Mouse (Mus musculus) liver, embryonic 16.5 days (tissue): ENCODE data around the gene Pipox. TPM values are rescaled to one million over a fixed set of nuclear protein-coding genes. Genes with fewer than 3 reads are reported as not detected.

ENCODE experiments used
- ATAC-seq: fragments of 200-750 bp; cut with Nextera tagmentation; 2 replicates; pipeline ENCODE4 v1.8.0; 2017; ENCODE audit warnings: low read depth, mild to moderate bottlenecking, moderate number of reproducible peaks, moderate library complexity
- H3K27ac ChIP-seq: fragments of 300-500 bp; sonication (generic); 2 replicates; pipeline ENCODE4 v1.5.1; 2014; ENCODE audit warnings: mild to moderate bottlenecking, low read length
- H3K27me3 ChIP-seq: fragments of 300-500 bp; sonication (generic); 2 replicates; pipeline ENCODE4 v1.6.1; 2014; ENCODE audit warnings: low read depth, low read length, mixed read lengths; ENCODE audit not compliant: control insufficient read depth, insufficient read depth
- H3K36me3 ChIP-seq: fragments of 300-500 bp; sonication (generic); 2 replicates; pipeline ENCODE4 v1.6.1; 2014; ENCODE audit warnings: mild to moderate bottlenecking; ENCODE audit not compliant: control insufficient read depth, insufficient read depth
- H3K4me1 ChIP-seq: fragments of 300-500 bp; sonication (generic); 2 replicates; pipeline ENCODE4 v1.6.1; 2014; ENCODE audit warnings: low read depth, low read length, mixed read lengths; ENCODE audit not compliant: control insufficient read depth
- H3K4me2 ChIP-seq: fragments of 300-500 bp; sonication (generic); 2 replicates; pipeline ENCODE4 v1.6.1; 2014; ENCODE audit warnings: low read depth, low read length, mixed read lengths
- H3K4me3 ChIP-seq: fragments of 300-500 bp; sonication (generic); 2 replicates; pipeline ENCODE4 v1.5.1; 2014; ENCODE audit warnings: low read depth, mild to moderate bottlenecking, low read length
- H3K9ac ChIP-seq: fragments of 300-500 bp; sonication (generic); 2 replicates; pipeline ENCODE4 v1.6.1; 2014; ENCODE audit warnings: low read depth, low read length
- H3K9me3 ChIP-seq: fragments of 300-500 bp; sonication (generic); replicated peaks from 2 replicates; pipeline ENCODE4 v1.6.1; 2016; ENCODE audit warnings: low read length; ENCODE audit not compliant: control insufficient read depth
- WGBS: fragments of 180-500 bp; shearing (Covaris S2); extraction: QIAGEN DNeasy Blood & Tissue Kit; methylation state at CpG from one replicate; pipeline ENCODE4 v1.1.7; 2014; ENCODE audit not compliant: insufficient replicate concordance; 5-methylcytosine and 5-hydroxymethylcytosine counted together
- polyA plus RNA-seq: library from polyadenylated mRNA; unstranded; fragments of >200 nt; fragmentation: Nextera tagmentation; extraction: Ambion mirVana; gene quantifications from 2 replicates; pipeline ENCODE4 v1.2.1, GENCODE M21; 2015

Gene Pipox
- polyA plus RNA-seq, 1 experiment from 2014 or later, result 43.8 TPM

DNA sequence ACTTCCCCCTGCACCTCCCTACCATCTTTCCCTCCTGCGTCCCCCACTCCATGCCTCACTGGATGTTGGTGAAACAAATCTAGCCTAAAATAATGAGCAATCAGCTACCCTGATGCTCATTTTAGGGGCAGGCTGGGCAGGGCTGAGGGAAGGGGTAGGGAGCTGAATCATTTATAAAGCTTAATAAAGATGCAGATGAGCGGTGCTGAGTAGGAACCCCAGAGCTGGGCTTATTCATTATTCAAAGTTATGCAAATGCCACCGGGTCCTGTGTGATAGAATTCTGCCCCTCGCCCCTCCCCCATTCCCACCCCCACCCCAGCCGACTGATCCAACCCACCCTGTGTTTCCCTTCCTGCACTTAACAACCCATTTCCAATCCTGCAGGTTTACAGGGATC is 18.6 kb downstream of the Pipox start:
- H3K9me3 ChIP-seq, result no peaks in the 10 kb centered on the region
- no peak overlapping the region for H3K4me2 ChIP-seq
- 0 out of 2 replicates have a peak, but pooled peaks cover 3% of the 10 kb centered on the region for H3K27me3 ChIP-seq
- H3K36me3 ChIP-seq, result no peaks in the 10 kb centered on the region
- H3K27ac ChIP-seq, result no peak overlapping the region
- no peak for ATAC-seq
- H3K9ac ChIP-seq, result no peak overlapping the region
- 54% methylated on average over 5 of the region's 5 CpGs for WGBS
- no peak overlapping the region for H3K4me3 ChIP-seq
- H3K4me1 ChIP-seq, result no peaks in the 10 kb centered on the region; the same call in 1 of the 2 replicates

GRCm38 (mm10) chr11:77874685-77875231 is 19.1 kb downstream of the Pipox start:
- H3K4me3 ChIP-seq, result no peak overlapping the region
- no peaks in the 10 kb centered on the region for H3K36me3 ChIP-seq
- no peak overlapping the region for H3K4me2 ChIP-seq
- no peaks in the 10 kb centered on the region for H3K9me3 ChIP-seq
- no peak overlapping the region for H3K27ac ChIP-seq
- 0 out of 2 replicates have a peak, but pooled peaks cover 3% of the 10 kb centered on the region for H3K27me3 ChIP-seq
- no peak overlapping the region for H3K9ac ChIP-seq
- H3K4me1 ChIP-seq, result no peaks in the 10 kb centered on the region; the same call in 1 of the 2 replicates
- WGBS, result 63% methylated on average over 6 of the region's 6 CpGs
- ATAC-seq, result no peak

DNA sequence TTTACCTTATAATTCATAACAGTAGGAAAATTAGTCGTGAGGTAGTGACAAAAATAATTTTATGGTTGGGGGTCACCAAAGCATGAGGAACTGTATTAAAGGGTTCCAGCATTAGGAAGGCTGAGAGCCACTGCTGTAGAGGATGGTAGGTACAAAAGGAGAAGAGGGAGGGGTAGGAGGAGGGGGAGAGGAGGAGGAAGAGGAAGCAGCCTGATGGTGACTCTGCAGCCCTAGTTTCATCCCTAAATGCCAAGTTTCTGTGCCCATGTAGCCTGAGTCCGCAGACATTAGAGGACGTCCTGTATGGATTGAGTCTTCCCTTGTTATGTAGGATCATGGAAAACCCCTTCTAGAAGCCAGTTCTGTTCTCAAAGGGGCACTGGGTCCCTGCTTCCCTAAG is 20.8 kb downstream of the Pipox start:
- H3K4me2 ChIP-seq, result no peak overlapping the region
- WGBS, result 25% methylated on average over 3 of the region's 3 CpGs
- no peak overlapping the region for H3K9ac ChIP-seq
- 0 out of 2 replicates have a peak, but pooled peaks cover 3% of the 10 kb centered on the region for H3K27me3 ChIP-seq
- no peaks in the 10 kb centered on the region; the same call in 1 of the 2 replicates for H3K4me1 ChIP-seq
- ATAC-seq, result no peak
- no peaks in the 10 kb centered on the region for H3K36me3 ChIP-seq
- no peak overlapping the region for H3K27ac ChIP-seq
- no peaks in the 10 kb centered on the region for H3K9me3 ChIP-seq
- no peak overlapping the region for H3K4me3 ChIP-seq

DNA sequence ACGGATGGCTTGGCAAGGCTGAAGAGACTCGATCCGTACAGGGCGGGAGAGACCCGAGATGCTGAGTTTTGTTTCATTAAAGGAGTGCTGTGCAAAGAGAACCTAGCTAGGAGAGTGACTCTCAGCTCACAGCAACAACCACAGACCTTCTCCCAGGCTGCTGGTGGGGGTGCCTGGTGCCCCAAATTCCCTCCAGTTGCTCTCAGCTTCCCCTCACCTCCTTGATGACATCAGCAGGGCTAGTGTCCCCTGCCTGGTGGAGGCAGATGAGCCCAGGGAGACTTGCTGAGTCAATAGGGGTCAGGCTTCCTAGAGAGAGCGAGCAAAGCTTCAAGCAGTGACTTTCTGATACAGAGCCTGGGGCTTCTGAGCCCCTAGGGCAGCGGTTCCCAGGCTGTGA is 21.2 kb downstream of the Pipox start:
- WGBS, result 14% methylated on average over 7 of the region's 7 CpGs
- no peak overlapping the region for H3K9ac ChIP-seq
- ATAC-seq, result no peak
- no peaks in the 10 kb centered on the region; the same call in 1 of the 2 replicates for H3K4me1 ChIP-seq
- H3K4me3 ChIP-seq, result no peak overlapping the region
- H3K9me3 ChIP-seq, result no peaks in the 10 kb centered on the region
- H3K27ac ChIP-seq, result no peak overlapping the region
- 0 out of 2 replicates have a peak, but pooled peaks cover 3% of the 10 kb centered on the region for H3K27me3 ChIP-seq
- H3K36me3 ChIP-seq, result no peaks in the 10 kb centered on the region
- no peak overlapping the region for H3K4me2 ChIP-seq

GRCm38 (mm10) chr11:77872236-77872635 is 21.7 kb downstream of the Pipox start:
- H3K4me2 ChIP-seq, result no peak overlapping the region
- H3K27me3 ChIP-seq, result 0 out of 2 replicates have a peak, but pooled peaks cover 3% of the 10 kb centered on the region
- H3K4me3 ChIP-seq, result no peak overlapping the region
- ATAC-seq, result no peak
- no peaks in the 10 kb centered on the region for H3K9me3 ChIP-seq
- H3K9ac ChIP-seq, result no peak overlapping the region
- 8% methylated on average over 11 of the region's 11 CpGs for whole genome bisulfite sequencing
- H3K4me1 ChIP-seq, result no peaks in the 10 kb centered on the region; the same call in 1 of the 2 replicates
- no peaks in the 10 kb centered on the region for H3K36me3 ChIP-seq
- no peak overlapping the region for H3K27ac ChIP-seq

DNA sequence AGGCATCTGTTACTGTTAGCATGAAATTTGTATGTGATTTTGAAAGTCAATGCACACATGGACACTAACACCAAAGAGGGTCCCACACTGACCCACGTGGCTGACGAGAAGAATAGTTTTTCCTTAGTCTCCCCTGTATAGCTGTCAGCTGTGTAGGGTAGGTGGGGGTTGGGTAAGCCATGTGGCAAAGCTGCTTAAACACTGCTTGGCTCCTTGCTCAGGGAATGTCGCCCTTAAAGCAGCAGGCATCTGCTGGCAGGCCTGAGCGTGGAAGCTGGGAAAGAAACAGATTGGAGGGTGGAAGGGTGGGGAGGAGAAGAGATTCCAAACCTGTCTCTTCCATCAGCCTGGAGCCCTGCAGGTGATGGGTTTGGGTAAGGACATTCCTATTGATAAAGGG is 22.5 kb downstream of the Pipox start:
- no peak overlapping the region for H3K9ac ChIP-seq
- no peak for ATAC-seq
- WGBS, result 48% methylated on average over 4 of the region's 4 CpGs
- no peaks in the 10 kb centered on the region for H3K36me3 ChIP-seq
- H3K9me3 ChIP-seq, result no peaks in the 10 kb centered on the region
- H3K4me1 ChIP-seq, result no peaks in the 10 kb centered on the region; the same call in 1 of the 2 replicates
- H3K4me3 ChIP-seq, result no peak overlapping the region
- H3K27ac ChIP-seq, result no peak overlapping the region
- H3K27me3 ChIP-seq, result 0 out of 2 replicates have a peak, but pooled peaks cover 3% of the 10 kb centered on the region
- H3K4me2 ChIP-seq, result no peak overlapping the region

DNA sequence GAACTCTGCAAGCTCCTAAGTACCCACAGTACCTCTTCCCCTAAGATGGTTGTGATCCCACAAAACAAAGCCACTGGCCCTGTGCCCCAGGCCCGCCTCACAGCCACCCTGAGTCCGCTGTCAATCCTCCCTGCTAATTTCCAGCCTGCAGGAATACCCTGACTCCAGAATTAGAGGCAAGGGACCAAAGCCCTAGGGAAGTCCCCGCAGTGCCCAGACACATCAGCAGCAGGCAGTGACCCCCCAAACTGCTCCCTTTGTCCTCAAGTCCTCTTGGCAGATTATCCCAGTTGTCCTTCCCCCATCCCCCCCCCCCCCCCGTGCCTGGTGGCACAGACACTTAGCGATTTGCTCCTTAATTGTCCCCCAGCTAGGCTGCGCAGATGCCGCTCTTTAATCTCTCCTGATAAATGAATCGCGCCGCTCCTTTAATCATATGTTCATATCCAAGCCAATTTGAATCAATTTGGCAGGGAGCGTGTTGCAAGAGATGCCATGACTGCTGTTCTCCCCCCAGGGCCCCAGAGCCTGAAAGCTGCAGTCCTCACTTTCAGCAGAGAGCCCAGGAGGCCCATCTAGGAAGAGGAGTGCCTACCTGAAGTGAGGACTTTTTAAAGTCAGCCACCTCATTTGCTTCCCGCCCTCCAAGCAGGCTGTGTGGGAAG is 26.3 kb downstream of the Pipox start:
- H3K27ac ChIP-seq, result no peak overlapping the region
- H3K9ac ChIP-seq, result no peak overlapping the region
- no peaks in the 10 kb centered on the region for H3K36me3 ChIP-seq
- H3K27me3 ChIP-seq, result 0 out of 2 replicates have a peak, but pooled peaks cover 3% of the 10 kb centered on the region
- ATAC-seq, result no peak
- H3K4me1 ChIP-seq, result no peaks in the 10 kb centered on the region; the same call in 1 of the 2 replicates
- WGBS, result 34% methylated on average over 11 of the region's 12 CpGs
- no peak overlapping the region for H3K4me2 ChIP-seq
- H3K9me3 ChIP-seq, result no peaks in the 10 kb centered on the region
- H3K4me3 ChIP-seq, result no peak overlapping the region

DNA sequence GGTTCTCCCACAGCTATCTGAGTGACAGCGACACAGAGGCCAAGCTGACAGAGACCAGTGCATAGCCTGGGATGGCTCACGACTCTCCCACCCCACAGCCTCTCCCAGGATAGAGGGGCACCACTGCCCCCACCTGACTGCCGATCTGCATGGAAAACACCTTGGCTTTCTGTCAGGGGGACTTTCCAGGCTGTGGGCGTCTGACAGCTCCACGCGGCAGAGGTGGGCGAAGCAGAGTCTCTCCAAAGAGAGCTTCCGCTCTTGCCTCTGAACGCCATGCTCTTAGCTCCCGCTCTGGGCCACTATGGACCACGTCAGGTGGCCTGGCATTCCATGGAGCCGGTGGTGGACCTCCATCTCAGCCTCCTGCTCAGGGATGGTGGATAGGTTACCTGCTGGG is 29.1 kb downstream of the Pipox start:
- ATAC-seq, result no peak
- H3K36me3 ChIP-seq, result no peaks in the 10 kb centered on the region
- H3K9me3 ChIP-seq, result no peaks in the 10 kb centered on the region
- no peak overlapping the region for H3K4me2 ChIP-seq
- no peaks in the 10 kb centered on the region; the same call in 1 of the 2 replicates for H3K4me1 ChIP-seq
- no peak overlapping the region for H3K9ac ChIP-seq
- 68% methylated on average over 12 of the region's 12 CpGs for WGBS
- H3K27ac ChIP-seq, result no peak overlapping the region
- no peaks in the 10 kb centered on the region for H3K27me3 ChIP-seq
- H3K4me3 ChIP-seq, result no peak overlapping the region

DNA sequence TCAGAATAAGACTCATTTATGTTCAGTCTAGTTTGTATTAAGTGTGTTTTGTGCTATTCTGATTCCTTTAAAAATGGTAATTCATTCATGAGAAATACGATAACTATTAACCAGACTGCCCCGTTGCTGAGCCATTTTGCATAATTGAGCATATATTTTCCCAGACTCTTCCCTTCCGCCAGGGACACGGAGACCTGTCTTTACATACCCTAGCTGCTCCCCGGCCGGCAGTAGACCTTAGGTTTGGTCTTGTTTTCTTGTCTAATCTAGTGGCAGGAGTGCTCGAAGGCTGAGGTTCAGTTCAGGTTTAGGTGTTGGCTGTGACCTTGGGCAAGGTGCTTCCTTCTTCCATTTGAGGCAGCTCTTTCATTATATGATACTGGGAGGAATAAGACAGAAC is 31.0 kb downstream of the Pipox start:
- no peak for ATAC-seq

More for the DNA sequence above, 31.0 kb downstream of the Pipox start:
- whole genome bisulfite sequencing, result 83% methylated on average over 7 of the region's 7 CpGs
- Histone ChIP-seq H3K27ac (no peak overlapping the region), H3K4me3 (no peak overlapping the region), H3K36me3 (no peaks in the 10 kb centered on the region), H3K4me1 (no peaks in the 10 kb centered on the region; the same call in 1 of the 2 replicates), H3K9me3 (no peaks in the 10 kb centered on the region), H3K9ac (no peak overlapping the region), H3K27me3 (no peaks in the 10 kb centered on the region), H3K4me2 (no peak overlapping the region)
